Mouse (Mus musculus) ovary, postnatal 10 days (tissue): ENCODE data around the gene Tmem176a.
A peak's percentile ranks its signal among the peaks of the same experiment; 100 is the strongest.
"Not testable (repeated sequence)": the region's sequence is repeated elsewhere in the genome, so short reads cannot be mapped to it uniquely, and the experiment has no call there.

Experiments
- DNase-seq: peaks from one replicate; pipeline ENCODE4 v3.0.0; 2022; ENCODE audit warnings: low spot score

The Tmem176a gene

GRCm38 (mm10) chr6:48842111-48842842, 1.6 kb downstream of the Tmem176a start:
- no peak for DNase-seq

GRCm38 (mm10) chr6:48845086-48845485, 4.4 kb downstream of the Tmem176a start:
- no peak for DNase-seq

- peak; percentile 52 for DNase-seq
Measured at GRCm38 (mm10) chr6:48851820-48852491, 11.2 kb downstream of the Tmem176a start.

DNA sequence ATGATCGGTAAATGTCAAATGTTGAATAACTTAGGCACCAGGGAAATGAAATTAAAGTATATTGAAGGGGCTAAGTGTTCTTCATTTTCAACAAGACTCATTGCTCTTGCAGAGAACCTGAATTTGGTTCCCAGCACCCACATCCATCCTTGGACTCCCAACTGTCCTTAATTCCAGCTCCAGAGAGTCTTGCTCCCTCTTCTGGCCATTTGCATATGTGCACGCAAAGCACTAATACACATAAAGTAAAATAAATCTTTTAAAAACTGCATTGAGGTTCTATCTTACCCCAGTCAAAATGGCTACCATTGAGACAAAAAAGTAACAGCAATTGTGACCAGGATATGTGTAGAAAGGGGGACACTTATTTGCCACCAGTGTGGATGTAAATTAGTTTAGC, 13.4 kb downstream of the Tmem176a start:
- no peak for DNase-seq

DNA sequence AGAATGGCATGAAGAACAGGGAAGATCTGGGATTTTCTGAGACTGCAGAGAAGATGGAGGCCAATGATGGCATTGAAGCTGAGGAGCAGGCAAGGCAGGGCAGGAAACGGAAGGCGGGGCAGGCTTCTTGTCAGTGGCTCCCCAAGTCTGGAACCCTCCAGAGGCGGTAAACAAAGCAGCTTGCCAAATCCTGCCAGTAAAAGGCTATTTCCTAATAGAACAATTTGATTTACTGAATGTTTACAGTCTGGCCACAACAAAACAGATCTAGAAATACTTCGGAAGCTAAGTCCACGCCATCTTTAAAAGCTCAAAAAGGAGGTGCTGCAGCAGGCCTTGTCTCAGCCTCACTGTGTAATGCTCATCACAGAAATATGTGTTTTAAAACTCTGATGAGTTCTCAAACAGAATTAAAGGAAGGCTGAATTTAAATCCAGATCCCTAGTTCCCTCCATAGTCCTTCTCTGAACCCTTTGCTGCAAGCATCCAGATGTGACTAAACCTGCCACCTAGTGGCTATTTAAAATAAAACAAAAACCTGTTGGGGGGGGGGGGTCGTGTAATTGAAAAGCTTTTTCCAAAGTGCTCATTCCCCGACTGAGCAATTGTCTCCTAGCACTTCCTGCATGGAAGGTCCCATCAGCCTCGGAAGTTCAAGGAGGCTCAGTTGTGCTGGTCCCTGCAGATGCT, 17.0 kb downstream of the Tmem176a start:
- DNase-seq: no peak

GRCm38 (mm10) chr6:48860130-48860815, 19.6 kb downstream of the Tmem176a start:
- no peak for DNase-seq

GRCm38 (mm10) chr6:48860851-48861250, 20.1 kb downstream of the Tmem176a start:
- DNase-seq: no peak

DNA sequence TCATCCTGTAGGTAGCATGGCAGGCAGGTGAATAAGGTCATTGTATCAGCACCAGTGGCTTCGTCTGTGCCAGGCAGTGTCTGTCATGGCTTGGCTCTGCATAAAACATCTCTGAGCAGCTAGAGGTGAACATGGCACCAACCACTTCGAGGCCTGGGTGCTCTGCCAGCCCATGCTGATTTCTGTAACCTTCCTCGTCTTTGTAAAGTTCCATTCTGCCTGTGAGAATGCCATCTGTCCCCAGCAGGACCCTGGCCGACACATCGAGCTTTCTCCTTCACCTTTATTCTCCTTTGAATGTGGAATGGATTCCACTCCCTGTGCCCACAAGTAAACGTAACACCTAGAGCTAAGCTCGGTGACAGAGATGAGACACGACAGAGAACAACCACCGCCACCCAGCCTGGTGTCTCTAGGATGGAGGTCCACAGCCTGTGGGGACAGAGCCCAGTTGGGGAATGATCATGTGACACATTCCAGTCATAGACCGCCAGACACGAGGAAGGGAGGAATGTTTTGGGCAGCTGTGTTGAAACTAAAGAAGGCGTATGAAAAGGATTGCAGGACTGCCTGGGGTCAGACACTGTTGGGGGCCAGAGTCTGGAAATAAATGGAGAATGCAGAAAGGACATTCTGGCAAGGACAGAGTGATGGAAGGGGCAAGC, 21.0 kb downstream of the Tmem176a start:
- no peak for DNase-seq

DNA sequence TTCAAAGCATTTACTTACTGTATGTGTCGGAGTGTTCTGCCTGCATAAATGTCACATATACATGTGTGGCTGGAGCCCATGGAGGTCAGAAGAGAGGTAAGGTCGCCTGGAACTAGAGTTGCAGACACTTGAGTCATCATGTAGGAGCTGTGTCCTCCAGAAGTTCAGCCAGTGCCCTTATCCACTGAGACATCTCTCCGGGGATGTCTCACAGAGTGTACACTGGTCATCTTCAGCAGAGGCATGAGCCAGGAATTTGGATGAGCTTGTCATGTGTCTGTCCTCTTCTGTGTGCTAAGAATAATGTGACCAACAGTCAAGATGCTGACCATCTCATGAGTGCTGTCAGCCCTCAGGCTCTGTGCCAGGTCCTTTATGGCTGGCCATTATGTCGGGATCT, 22.1 kb downstream of the Tmem176a start:
- DNase-seq: no peak

- no peak for DNase-seq
Measured at GRCm38 (mm10) chr6:48863488-48863887, 22.8 kb downstream of the Tmem176a start.

DNA sequence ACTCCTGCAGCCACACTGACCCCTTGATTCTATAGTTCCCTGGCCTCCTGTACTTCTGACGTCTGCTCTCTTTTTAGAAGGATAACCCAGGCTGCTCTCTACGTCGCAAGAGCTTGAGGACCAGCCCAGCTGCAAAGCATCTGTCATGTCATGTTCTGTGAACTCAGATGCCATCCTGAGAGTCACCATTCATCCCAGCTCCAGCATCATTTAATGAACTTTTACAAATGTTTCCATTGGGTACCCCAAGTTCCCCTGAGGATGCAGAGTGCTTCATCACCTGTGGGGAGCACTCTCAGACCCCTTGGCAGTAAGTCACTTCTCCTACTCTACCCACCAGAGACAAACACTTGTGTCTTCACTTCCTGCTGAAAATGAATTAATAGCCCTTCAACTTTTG, 23.5 kb downstream of the Tmem176a start:
- DNase-seq: no peak

DNA sequence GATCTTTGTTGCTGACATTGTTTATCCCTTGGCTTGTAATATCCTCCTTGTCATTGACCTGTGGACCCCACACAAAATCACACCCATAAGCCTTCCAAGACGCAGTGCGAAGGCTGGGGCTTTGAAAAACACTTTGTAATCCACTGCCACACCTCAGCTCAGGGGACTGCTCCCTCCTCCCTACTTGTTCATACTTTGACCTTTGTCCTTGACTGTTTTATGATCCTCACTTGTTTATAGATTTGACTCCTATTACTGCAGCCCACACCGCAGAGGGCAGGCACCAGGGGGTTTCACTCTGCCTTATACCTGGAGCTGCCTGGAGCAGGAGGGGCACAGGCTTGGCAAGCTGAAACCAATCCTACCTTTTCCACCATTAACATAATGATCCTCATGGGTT, 24.0 kb downstream of the Tmem176a start:
- DNase-seq: no peak

- no peak for DNase-seq
Measured at GRCm38 (mm10) chr6:48865152-48865745, 24.5 kb downstream of the Tmem176a start.

- not testable (repeated sequence) for DNase-seq
Measured at GRCm38 (mm10) chr6:48866355-48866950, 25.7 kb downstream of the Tmem176a start.

DNA sequence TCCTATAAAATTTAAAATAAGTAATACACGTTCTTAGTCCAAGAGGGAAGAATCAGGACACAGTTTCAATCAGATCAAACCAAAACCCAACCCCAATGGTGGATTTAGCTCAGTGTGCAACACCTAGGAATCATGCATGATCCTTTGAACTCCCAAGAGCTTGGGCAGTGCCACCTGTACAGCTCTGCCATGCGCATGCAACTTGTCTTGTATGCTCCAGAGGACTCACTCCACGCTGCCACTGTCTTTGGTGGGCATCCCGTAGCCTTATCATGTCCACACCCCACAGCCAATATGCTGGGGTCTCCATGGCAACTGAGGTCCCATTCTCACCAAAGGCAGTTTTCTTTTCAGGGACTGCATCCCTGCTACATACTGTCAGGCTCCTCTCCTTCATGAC, 26.4 kb downstream of the Tmem176a start:
- no peak for DNase-seq

DNA sequence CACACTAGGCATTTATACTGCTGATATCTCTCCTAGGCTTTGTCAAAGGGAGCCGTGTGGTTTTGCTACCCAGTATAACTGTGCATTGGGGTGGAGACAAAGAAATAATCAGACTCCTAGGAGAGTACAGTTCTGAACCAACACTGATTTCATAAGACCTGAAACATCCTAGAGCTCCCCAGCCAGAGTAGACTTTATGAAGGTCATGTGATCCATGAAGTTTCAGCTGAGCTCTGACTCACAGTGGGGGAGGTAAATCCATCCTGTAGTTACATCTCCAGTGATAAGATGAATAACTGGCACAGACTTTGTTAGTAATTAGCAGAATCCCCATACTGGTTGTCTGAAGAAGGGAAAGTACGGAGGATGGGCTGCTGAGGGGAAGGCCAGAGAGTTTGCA, 29.1 kb downstream of the Tmem176a start:
- DNase-seq: no peak

DNA sequence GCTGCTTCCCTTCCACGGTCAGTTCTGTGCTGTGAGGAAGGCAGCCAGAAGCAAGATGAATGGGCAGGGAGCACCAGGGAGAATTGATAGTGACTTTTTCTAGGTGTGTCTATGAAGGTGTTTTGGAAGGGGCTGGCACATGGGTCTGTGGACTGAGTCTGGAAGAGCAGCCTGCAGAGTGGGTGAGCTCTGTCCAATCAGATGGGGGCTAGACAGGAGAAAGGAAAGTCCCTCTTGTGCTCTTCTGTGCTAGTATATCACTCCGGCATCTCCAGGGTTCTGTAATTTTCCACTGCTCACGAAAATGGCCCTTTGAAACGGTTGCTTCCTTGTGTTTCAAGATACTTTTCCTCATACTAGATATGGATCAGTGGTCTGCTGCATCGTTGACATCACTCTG, 31.9 kb downstream of the Tmem176a start, which contains the start of gene Aoc1:
Gene Aoc1, plus strand, starts transcription at position 301 of the 400 bp plus-strand sequence.
- no peak for DNase-seq

DNA sequence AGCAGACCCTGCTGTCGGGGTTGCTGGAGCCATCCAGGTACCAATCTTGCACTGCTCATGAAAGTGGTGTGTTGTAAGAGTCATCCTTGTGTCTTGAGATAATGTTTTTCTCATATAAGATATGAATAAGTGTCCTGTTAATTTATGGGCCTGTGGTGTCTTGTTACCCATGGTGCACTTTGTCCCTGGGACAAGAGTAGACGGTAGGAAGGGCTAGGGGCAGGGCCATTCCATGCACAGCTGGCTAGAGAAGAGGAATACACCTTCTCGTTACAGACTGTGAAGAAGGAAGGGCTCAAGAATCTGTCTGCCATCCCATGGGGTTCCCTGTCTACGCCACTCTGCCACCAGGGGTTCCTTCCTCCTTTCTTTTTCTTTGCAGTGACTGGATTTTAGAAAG, 33.9 kb downstream of the Tmem176a start:
- DNase-seq: no peak

DNA sequence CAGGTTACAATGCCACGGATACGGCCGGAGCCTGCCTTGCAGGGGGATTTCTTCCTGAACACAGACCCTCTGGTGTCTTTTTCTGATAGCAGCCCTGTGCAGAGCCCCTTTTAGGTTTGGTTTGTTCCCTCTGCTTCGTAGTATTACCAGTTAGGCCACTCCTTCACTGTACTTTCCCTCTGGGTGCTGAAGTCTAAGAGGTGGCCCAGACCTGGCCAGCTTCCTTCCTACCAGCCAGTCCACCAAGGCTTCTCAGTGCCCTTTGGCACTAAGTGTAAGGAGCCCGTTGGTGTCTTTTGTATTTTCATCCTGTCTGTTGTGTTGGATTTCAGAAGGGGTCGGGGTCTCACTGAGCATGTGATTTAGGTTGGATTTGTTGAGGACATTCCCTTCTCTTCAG, 34.8 kb downstream of the Tmem176a start:
- DNase-seq: no peak

GRCm38 (mm10) chr6:48876510-48877135, 35.9 kb downstream of the Tmem176a start:
- DNase-seq: no peak

DNA sequence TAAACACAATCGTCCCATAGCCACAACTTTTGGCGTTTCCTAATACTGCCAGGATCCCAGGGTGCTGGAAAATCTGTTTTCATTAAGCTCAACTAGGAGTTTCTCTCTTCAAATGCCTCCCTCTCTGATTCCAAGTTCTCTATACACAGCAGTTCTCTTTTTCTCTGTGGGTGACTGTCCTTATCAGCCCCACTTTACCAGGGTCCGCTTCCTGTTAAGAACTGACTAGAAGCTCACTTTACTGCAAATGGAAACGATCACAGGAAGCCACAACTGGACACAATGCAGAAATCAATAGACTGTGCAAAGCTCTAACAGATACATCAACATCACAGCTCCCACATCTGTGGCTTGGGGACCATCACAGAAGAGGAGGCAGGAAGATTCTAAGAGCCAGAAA, 53.5 kb downstream of the Tmem176a start:
- no peak for DNase-seq
